Mouse (Mus musculus) Patski (cell line): ENCODE data around the gene Ces1h. TPM values are rescaled to one million over a fixed set of nuclear protein-coding genes. Genes with fewer than 3 reads are reported as not detected.
A peak's percentile ranks its signal among the peaks of the same experiment; 100 is the strongest.
"Not testable (repeated sequence)": the region's sequence is repeated elsewhere in the genome, so short reads cannot be mapped to it uniquely, and the experiment has no call there.

Source experiments
- ATAC-seq: fragments of 100-300 bp; one replicate; pipeline ENCODE4 v1.8.0; 2021
- CTCF ChIA-PET: fragments of 350-600 bp; sonication (Branson Sonifier 250); formaldehyde crosslinking; loops from one replicate; lab custom pipeline; 2022; ENCODE audit warnings: inconsistent platforms; lab: Charles Lee
- POLR2A ChIA-PET: fragments of 350-600 bp; sonication (Branson Sonifier 250); formaldehyde crosslinking; loops from one replicate; lab custom pipeline; 2022; ENCODE audit warnings: antibody characterized with exemption, inconsistent platforms; lab: Charles Lee
- DNase-seq: peaks from one replicate; pipeline ENCODE4 v3.0.0-alpha.2; 2011; ENCODE audit warnings: low read depth, low spot score
- H3K27me3 ChIP-seq: fragments of 371-371 bp; one replicate; pipeline ENCODE4 v1.5.1; 2021
- CTCF ChIP-seq: fragments of 100-300 bp; IDR thresholded peaks from one replicate; pipeline ENCODE4 v1.5.1; 2021
- in situ Hi-C: fragments of 300-500 bp; cut with MboI; formaldehyde crosslinking; loops from 3 replicates; pipeline ENCODE4 v1.11.1; 2018; ENCODE audit warnings: low pct_unique_long_range_greater_than_20kb, mixed read lengths
- polyA plus RNA-seq: library from polyadenylated mRNA; unstranded; gene quantifications from one replicate; pipeline ENCODE4 v1.2.3, GENCODE M21; 2021

Gene Ces1h
- not detected for polyA plus RNA-seq

- no peak for DNase-seq
- ChIA-PET CTCF (no interaction called here), POLR2A (no interaction called here)
- in situ Hi-C loops, result no loop called here
- no peaks in the 10 kb centered on the region for H3K27me3 ChIP-seq
- ATAC-seq, result no peak
- no peak for TF ChIP-seq CTCF
Observed at GRCm38 (mm10) chr8:93379625-93380024, at the start of gene Ces1h. Ces1h (minus strand) TSS chr8:93379725.

GRCm38 (mm10) chr8:93427195-93427594 is 47.7 kb upstream of the Ces1h start:
- H3K27me3 ChIP-seq, result peaks cover 31% of the 10 kb centered on the region
- POLR2A ChIA-PET, result interaction anchor here (1.1 kb wide), 1 partner anchor 29 kb away, joined by 4 read pairs; no protein-coding TSS in a partner anchor
- in situ Hi-C loops, result no loop called here
- DNase-seq, result no peak
- ATAC-seq, result no peak
- CTCF ChIA-PET, result interaction anchor here (1.3 kb wide), 1 partner anchor 27 kb away, joined by 5 read pairs; no protein-coding TSS in a partner anchor
- TF ChIP-seq CTCF, result no peak

GRCm38 (mm10) chr8:93415387-93415786 is 35.9 kb upstream of the Ces1h start:
- no peaks in the 10 kb centered on the region for H3K27me3 ChIP-seq
- DNase-seq (no peak), ATAC-seq (no peak)
- in situ Hi-C loops, result no loop called here
- POLR2A ChIA-PET, result no interaction called here
- peak; percentile 25 for TF ChIP-seq CTCF
- CTCF ChIA-PET, result interaction anchor here (1.7 to 2.5 kb wide), 2 partner anchors 13 to 15 kb away, joined by 4 to 6 read pairs; no protein-coding TSS in a partner anchor

- peaks cover 9% of the 10 kb centered on the region for H3K27me3 ChIP-seq
- ATAC-seq (peak; percentile 17), DNase-seq (no peak)
- CTCF ChIA-PET, result interaction anchor here (1.5 kb wide), 1 partner anchor 11 kb away, joined by 6 read pairs; no protein-coding TSS in a partner anchor
- in situ Hi-C loops, result no loop called here
- POLR2A ChIA-PET, result no interaction called here
- no peak for TF ChIP-seq CTCF
Observed at GRCm38 (mm10) chr8:93408830-93409229, 29.3 kb upstream of the Ces1h start.

GRCm38 (mm10) chr8:93399698-93400097 is 20.2 kb upstream of the Ces1h start:
- ATAC-seq, result no peak
- POLR2A ChIA-PET, result no interaction called here
- no peak for TF ChIP-seq CTCF
- in situ Hi-C loops, result no loop called here
- no peak for DNase-seq
- peaks cover 7% of the 10 kb centered on the region for H3K27me3 ChIP-seq
- CTCF ChIA-PET, result interaction anchor here (1.0 to 3.9 kb wide), 4 partner anchors 11 to 28 kb away, joined by 3 to 14 read pairs (median 9); no protein-coding TSS in a partner anchor

GRCm38 (mm10) chr8:93398044-93398443 is 18.5 kb upstream of the Ces1h start:
- in situ Hi-C loops, result no loop called here
- CTCF ChIA-PET, result interaction anchor here (1.4 to 3.9 kb wide), 3 partner anchors 9 to 21 kb away, joined by 6 to 13 read pairs (median 6); no protein-coding TSS in a partner anchor
- TF ChIP-seq CTCF, result peak; percentile 16
- H3K27me3 ChIP-seq, result no peaks in the 10 kb centered on the region
- DNase-seq (no peak), ATAC-seq (no peak)
- POLR2A ChIA-PET, result interaction anchor here (0.9 kb wide), 1 partner anchor 29 kb away, joined by 4 read pairs; no protein-coding TSS in a partner anchor

GRCm38 (mm10) chr8:93394079-93394619 is 14.6 kb upstream of the Ces1h start:
- H3K27me3 ChIP-seq, DNase-seq, ATAC-seq, in situ Hi-C loops: not testable (repeated sequence)
- ChIA-PET CTCF (interaction anchor here (1.3 kb wide), 1 partner anchor 11 kb away, joined by 3 read pairs; no protein-coding TSS in a partner anchor), POLR2A (interaction anchor here (0.7 kb wide), 1 partner anchor 107 kb away, joined by 3 read pairs; no protein-coding TSS in a partner anchor)

GRCm38 (mm10) chr8:93369481-93369880 is 10.0 kb downstream of the Ces1h start:
- H3K27me3 ChIP-seq, result no peaks in the 10 kb centered on the region
- peak; percentile 10 for DNase-seq
- no peak for ATAC-seq
- POLR2A ChIA-PET, result no interaction called here
- CTCF ChIA-PET, result no interaction called here
- in situ Hi-C loops, result no loop called here
- no peak for TF ChIP-seq CTCF

GRCm38 (mm10) chr8:93360113-93360512 is 19.4 kb downstream of the Ces1h start:
- in situ Hi-C loops, result no loop called here
- ChIA-PET CTCF (no interaction called here), POLR2A (no interaction called here)
- DNase-seq (no peak), ATAC-seq (no peak)
- no peak for TF ChIP-seq CTCF
- H3K27me3 ChIP-seq, result no peaks in the 10 kb centered on the region

- TF ChIP-seq CTCF, result no peak
- H3K27me3 ChIP-seq, result peaks cover 3% of the 10 kb centered on the region
- in situ Hi-C loops, result no loop called here
- ChIA-PET CTCF (no interaction called here), POLR2A (no interaction called here)
- DNase-seq (no peak), ATAC-seq (no peak)
Observed at GRCm38 (mm10) chr8:93339531-93339930, 40.0 kb downstream of the Ces1h start.

GRCm38 (mm10) chr8:93337207-93337606 is 42.3 kb downstream of the Ces1h start, which contains the start of gene Ces1g:
Ces1g (minus strand) TSS chr8:93337308.
- H3K27me3 ChIP-seq, result peaks cover 3% of the 10 kb centered on the region
- ChIA-PET CTCF (interaction anchor here (0.9 kb wide), 1 partner anchor 9 kb away, joined by 3 read pairs; no protein-coding TSS in a partner anchor), POLR2A (no interaction called here)
- in situ Hi-C loops, result no loop called here
- TF ChIP-seq CTCF, result no peak
- ATAC-seq, result no peak
- no peak for DNase-seq
